Mouse (Mus musculus): ENCODE results near the gene Rin2. TPM values are rescaled to one million over a fixed set of nuclear protein-coding genes. Genes with fewer than 3 reads are reported as not detected.

The Rin2 gene
- 1 to 10 TPM in 1 of 2 experiments, under 1 TPM in 1; 0.86 to 1.2 TPM for total RNA-seq (2023)

DNA sequence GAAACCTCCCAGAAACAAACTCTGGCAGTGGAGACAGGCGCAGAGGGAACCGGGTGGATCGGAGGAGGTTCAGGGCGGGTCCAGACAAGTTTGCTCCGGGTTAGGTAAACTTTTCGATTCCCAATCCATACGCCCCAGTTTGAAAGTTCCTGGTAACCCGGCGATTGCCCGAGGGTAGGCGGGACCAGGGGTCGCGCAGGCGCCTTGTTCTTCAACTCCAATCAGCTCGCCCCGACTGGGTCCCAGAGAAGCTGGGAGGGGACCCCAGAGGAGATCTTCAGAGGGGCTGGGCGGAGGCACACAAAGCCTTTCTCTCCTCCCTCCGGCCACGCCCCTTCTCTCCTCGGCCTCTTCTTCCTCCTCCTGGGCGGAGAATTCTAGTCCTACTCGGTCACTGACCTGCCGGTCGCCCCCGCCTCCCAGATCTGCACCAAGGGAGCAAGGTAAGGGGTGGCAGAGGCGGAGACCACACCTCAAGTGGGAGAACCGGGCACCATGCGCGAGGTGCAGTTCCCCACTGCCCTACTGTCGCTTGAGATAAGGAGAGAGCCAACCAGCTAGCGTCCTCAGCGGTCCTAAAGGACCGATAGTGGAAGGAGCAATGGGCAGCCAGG lies at the start of gene Rin2:
Gene Rin2, plus strand, starts transcription at position 74 of the 614 bp plus-strand sequence.

GRCm38 (mm10) chr2:145901861-145902260 lies 226.8 kb downstream of the Rin2 start, which contains the start of gene Naa20:
Gene Naa20, plus strand, starts transcription at chr2:145902099.

GRCm38 (mm10) chr2:145934339-145935231 lies 259.6 kb downstream of the Rin2 start, which contains the start of the genes Cfap61 and Crnkl1:
Gene Cfap61, plus strand, starts transcription at chr2:145934784.
Gene Crnkl1, minus strand, starts transcription at chr2:145935014.

Other genes starting within 250 kb of the Rin2 start
- 10 to 100 TPM; 42.6 to 50.3 TPM for gene Naa20, start 226.9 kb downstream of the Rin2 start, total RNA-seq (2023)